Mouse (Mus musculus) large intestine, adult 2 months (tissue): ENCODE results near the gene Aldh1a2. TPM values are rescaled to one million over a fixed set of nuclear protein-coding genes. Genes with fewer than 3 reads are reported as not detected.

ENCODE experiments used
- DNase-seq: peaks from one replicate; pipeline ENCODE4 v3.0.0-alpha.2; 2012; ENCODE audit warnings: low read depth, low spot score
- WGBS: fragments of 180-500 bp; shearing (Covaris S2); methylation state at CpG from one replicate; pipeline ENCODE4 v1.1.7; 2018; 5-methylcytosine and 5-hydroxymethylcytosine counted together
- polyA plus RNA-seq: library from polyadenylated mRNA; depleted of rRNA; stranded (reverse); fragments of >200 nt; gene quantifications from 2 replicates; pipeline ENCODE4 v1.2.3, GENCODE M21; 2012; rRNA removed

Gene Aldh1a2
- polyA plus RNA-seq: 9.6 and 10.4 TPM in 2 replicates

GRCm38 (mm10) chr9:71215248-71216035 is at the start of gene Aldh1a2:
Gene Aldh1a2, plus strand, starts transcription at chr9:71215789.
- DNase-seq: no peak
- WGBS: 3% methylated on average over 97 of the region's 97 CpGs

GRCm38 (mm10) chr9:71166019-71166705 is 49.4 kb upstream of the Aldh1a2 start:
- no peak for DNase-seq
- WGBS: 85% methylated on average over 5 of the region's 5 CpGs

GRCm38 (mm10) chr9:71166871-71167465 is 48.6 kb upstream of the Aldh1a2 start:
- WGBS: 38% methylated on average over 5 of the region's 5 CpGs
- DNase-seq: no peak

DNA sequence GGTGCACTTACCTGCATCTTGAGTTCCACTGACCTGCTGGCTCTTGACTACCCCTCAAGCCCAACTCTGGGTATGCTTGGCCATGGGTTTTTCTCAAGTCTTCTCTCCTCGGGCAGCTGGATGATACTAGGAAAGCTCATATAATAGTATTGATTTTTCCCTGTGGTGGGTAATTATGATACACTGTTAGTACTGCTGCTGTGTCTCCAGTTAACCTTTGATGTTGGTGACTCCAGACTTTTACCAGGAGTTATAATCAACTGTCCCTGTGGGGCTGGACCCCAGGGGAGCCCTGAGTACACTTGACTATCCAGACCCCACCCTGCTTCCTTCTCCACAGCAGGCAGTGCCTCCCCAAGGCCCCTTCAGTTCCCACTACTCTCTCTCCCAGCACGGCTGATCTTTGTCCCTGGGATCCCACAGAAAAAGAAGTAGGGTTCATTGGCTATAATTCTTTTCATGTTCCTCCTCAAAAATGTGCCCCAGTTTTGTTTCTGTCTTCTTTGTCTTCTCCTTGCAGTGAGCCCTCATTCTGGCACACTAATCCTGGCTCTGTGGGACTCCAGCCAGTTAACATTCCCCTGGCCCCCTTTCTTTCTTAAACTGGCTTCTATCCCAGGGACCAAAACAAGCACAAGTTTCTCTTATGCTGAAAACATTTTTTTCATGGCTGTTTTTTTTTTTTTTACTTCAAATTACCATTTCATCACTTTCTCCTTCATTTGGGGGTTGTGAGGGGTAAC is 47.9 kb upstream of the Aldh1a2 start:
- 29% methylated on average over 2 of the region's 2 CpGs for WGBS
- DNase-seq: no peak

GRCm38 (mm10) chr9:71168511-71168910 is 47.1 kb upstream of the Aldh1a2 start, which contains the start of gene Aqp9:
Gene Aqp9, minus strand, starts transcription at chr9:71168682.
- no peak for DNase-seq
- WGBS: 49% methylated on average over 12 of the region's 12 CpGs

DNA sequence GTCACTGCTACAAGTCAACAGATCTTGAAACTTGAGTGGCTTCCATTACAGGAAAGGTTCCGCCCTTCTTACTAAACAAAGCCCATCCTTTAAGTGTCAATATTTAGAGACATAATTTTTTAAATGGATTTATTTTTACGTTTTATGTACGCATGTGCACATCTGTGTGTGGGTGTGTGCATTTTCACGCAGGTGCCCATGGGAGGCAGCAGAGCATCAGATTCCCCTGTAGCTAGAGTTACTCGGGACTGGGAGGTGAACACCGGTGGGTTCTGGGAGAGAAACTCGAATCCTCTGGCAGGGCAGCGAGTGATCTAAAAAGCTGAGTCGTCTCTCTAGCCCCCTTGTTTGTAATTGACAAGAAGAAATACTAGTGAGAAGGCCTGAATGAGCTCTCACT is 42.1 kb upstream of the Aldh1a2 start:
- DNase-seq: no peak
- WGBS: 46% methylated on average over 9 of the region's 9 CpGs

DNA sequence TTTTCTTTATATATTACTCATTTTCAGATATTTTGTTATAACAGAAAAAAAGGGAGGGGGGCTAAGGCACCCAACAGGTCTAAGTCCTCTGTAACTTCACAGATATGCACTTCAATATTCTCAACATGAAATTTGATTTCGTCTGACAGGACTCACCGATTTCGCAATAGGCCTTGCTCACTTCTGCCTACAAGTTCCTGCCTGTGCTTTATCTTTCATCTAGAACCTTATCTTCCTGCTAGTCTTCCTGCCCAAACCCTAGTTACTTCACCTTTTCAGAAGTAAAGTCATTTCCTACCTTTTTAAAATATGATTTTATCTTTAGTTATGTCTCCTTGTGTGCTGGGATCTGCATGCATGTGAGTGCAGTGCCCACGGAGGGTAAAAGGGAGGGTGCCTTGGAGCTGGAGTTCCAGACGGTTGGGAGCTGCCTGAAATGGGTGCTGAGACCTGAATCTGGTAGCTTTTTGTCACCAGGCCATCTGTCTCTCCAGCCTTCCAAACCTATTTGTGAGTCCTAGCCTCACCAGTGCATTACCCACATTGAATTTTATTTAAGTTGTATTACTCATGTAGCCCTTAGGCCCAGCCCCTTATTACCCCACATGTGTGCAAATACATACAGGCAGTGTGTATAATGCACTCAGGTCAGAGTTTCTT is 41.1 kb upstream of the Aldh1a2 start:
- DNase-seq: no peak
- WGBS: 68% methylated on average over 5 of the region's 5 CpGs

GRCm38 (mm10) chr9:71175686-71176085 is 39.9 kb upstream of the Aldh1a2 start:
- DNase-seq: no peak
- WGBS: 77% methylated on average over 1 of the region's 1 CpGs

DNA sequence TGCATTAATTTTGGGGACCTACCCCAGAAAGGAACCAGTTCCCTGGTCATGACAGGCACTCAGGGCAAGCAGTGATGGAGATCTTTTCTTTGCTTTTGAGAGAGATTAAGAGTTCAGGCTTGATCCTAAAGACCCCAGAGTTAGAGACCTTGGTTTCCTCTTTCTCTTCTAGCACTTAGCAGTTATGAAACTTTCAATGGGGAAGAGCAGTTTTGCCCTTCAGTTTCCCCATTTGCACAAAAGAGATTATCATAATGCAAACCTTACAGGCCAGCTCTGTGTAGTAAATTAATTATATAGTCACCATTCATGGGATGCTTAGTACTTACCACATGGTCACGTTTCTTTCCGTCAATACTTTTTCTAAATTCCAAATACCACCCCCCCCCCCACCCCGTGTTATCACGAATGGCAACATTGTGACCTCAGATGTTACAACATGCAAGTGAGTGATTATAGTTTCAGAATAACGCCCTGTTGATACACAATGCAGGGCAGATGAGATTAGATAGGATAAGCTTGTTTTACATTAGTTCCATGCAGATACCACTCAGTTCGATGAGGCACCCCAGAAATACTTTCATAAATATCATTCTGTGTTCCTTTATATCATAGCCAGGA is 36.2 kb upstream of the Aldh1a2 start:
- WGBS: 73% methylated on average over 6 of the region's 6 CpGs

DNA sequence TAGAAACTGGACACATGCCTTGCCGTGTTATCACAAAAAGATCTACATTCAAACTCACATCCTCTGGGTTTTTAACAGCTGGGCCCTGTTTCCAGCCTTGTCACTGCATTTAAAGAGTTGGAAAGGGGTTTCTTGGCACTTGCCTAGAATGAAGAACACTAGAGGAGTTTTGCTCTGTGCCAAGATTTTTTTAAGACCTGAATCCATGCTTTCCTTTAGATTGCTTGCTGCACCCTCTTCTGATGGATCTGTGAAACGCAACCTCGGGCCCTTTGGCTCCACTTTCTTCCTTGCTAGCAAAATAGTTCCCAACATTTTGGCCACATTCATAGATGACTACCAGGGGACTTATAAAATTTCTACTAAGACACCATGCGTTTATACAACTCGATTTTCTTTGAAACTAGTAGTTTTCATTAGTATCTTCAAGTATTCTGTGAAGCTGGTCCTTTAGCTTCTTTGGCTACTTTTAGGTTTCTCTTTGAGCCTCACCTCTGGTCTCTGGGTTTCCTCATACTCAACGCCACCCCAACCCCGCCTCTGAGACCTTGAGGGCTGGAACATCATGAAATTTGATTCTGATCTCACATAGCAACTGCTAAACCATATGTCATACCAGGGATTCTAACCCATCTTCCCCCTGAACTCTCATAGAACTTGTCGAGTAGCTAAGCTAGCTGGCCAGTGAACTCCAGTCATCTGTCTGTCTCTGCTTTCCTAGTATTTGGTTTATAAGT is 35.5 kb upstream of the Aldh1a2 start:
- 68% methylated on average over 8 of the region's 8 CpGs for WGBS
- DNase-seq: no peak

More for the DNA sequence above, 36.2 kb upstream of the Aldh1a2 start:
- no peak for DNase-seq

DNA sequence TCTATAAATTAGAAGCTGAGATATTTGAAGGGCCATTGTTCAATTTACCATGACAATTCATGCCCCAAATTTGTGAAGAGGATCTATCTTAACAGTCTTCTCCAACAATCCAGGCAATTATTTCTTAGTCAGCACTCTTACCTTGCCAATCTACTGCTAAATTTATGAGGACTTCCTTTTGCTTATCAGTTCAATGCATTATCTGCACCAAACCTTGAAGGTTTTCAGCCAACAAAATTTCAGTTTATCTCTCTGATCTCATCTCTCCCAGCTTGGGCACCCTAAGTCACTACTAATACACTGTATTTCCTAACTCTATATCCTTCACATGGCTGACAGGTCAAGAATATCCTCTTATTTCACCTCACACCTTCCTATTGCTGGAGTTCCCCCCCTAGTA is 30.3 kb upstream of the Aldh1a2 start:
- DNase-seq: no peak

GRCm38 (mm10) chr9:71185823-71186222 is 29.8 kb upstream of the Aldh1a2 start:
- 26% methylated on average over 2 of the region's 2 CpGs for WGBS
- no peak for DNase-seq

DNA sequence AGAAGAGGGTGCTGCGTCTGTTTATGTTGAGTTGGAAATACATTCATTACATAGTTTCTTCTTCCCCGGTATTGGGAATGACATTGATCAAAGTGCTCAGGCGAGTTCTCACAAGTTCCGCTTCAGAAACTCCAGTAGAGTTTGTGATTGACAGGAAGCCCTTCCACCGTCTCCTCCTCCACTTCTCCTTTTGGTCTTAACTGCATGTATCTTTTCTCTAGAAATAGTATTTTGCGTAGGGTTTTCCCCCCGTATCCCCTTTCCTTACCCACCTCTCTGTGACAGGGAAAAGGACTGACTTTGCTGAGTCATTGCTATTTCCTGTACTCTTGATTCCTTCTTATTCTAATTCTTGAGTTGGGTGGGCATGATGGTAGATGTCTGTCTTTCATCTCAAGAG is 28.2 kb upstream of the Aldh1a2 start:
- 89% methylated on average over 7 of the region's 7 CpGs for WGBS
- no peak for DNase-seq

GRCm38 (mm10) chr9:71188647-71189415 is 26.8 kb upstream of the Aldh1a2 start:
- WGBS: 4% methylated on average over 12 of the region's 12 CpGs
- DNase-seq: peak; percentile 24

GRCm38 (mm10) chr9:71198826-71199225 is 16.8 kb upstream of the Aldh1a2 start:
- 76% methylated on average over 5 of the region's 5 CpGs for WGBS
- no peak for DNase-seq

DNA sequence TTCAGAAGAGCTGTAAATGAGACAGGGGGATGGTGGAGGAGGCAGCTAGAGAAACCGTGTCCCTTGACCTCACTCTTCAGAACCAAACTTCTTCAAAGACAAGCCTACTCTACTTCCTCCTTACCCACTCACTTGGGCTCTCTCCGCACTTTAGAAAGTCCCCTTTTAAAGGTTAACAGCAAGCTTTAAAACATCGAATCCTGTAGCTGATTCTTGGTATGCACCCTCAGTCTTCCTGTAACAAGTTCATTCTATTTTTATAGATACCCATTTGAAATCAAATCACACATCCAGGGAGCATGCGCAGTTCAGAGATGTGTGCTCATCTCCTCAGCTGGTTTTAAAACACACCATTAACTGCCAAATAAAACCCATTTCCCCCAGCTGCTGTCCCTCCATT is 13.3 kb upstream of the Aldh1a2 start:
- WGBS: 68% methylated on average over 4 of the region's 4 CpGs
- no peak for DNase-seq

DNA sequence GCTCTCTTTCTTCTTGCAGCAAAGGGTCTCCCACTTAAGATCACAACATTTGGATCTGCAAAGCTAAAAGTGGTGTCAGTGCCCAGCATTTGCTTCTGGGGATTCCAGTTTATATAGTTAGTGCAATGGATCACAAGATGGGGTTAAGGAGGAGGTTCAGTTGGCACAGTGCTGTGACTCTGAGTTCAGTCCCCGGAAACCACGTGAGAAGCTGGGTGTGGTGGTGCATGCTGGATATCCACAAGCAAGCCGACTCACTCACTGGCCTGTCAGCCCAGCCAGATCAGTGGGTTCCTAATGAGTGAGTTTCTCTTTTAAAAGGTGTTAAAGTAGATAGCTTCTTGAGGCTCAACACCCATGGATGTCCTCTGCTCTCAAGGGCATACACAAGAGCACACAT is 6.3 kb upstream of the Aldh1a2 start:
- WGBS: 29% methylated on average over 3 of the region's 3 CpGs
- no peak for DNase-seq

GRCm38 (mm10) chr9:71210870-71211269 is 4.7 kb upstream of the Aldh1a2 start:
- WGBS: 3% methylated on average over 2 of the region's 2 CpGs
- DNase-seq: no peak
